ENCODE assay signal across 9 mouse cellular contexts in genomic region chr17:17375581-17375980, GRCm38 (mm10). TPM values are rescaled to one million over a fixed set of nuclear protein-coding genes. Genes with fewer than 3 reads are reported as not detected.
DNase-seq lines count a peak whose midpoint lies in the region; ATAC-seq lines count a peak whose summit lies in the region.
"Had no signal": no experiment of that assay in that cellular context is flagged by ENCODE, and none has a peak within 500 bp of the region (broad histone marks: within the 10 kb centered on the region; RNA-seq: fewer than 3 reads in every experiment).

No protein-coding gene starts in this region.

- H3K9ac ChIP-seq in kidney, embryonic 16.5 days (replicated peaks; ENCODE audit: low read length): 0 out of 2 replicates have a peak overlapping the region, but pooled peaks have one; percentile 86
- peak overlapping the region; percentile 78 for H3K9ac ChIP-seq in embryonic facial prominence, embryonic 14.5 days (ENCODE audit: low read depth, low read length)
- H3K9ac ChIP-seq in limb, embryonic 11.5 days (ENCODE audit: low read length): no peak overlapping the region
- H3K9ac ChIP-seq in neural tube, embryonic 13.5 days: no peak overlapping the region

- no peaks in the 10 kb centered on the region for H3K27me3 ChIP-seq in kidney, embryonic 16.5 days (ENCODE audit: insufficient read depth, low read length)
- no peaks in the 10 kb centered on the region for H3K27me3 ChIP-seq in embryonic facial prominence, embryonic 14.5 days (replicated peaks; ENCODE audit: control insufficient read depth, insufficient read depth, low read length)
- H3K27me3 ChIP-seq in limb, embryonic 11.5 days (ENCODE audit: control insufficient read depth, insufficient read depth, low read length): no peaks in the 10 kb centered on the region
- no peaks in the 10 kb centered on the region for H3K27me3 ChIP-seq in neural tube, embryonic 13.5 days

- peaks cover 15% of the 10 kb centered on the region for H3K36me3 ChIP-seq in kidney, embryonic 16.5 days (ENCODE audit: insufficient read depth, low read length)
- peaks cover 20% of the 10 kb centered on the region for H3K36me3 ChIP-seq in embryonic facial prominence, embryonic 14.5 days (ENCODE audit: control insufficient read depth, insufficient read depth, low read length)
- no peaks in the 10 kb centered on the region; the same call in 1 of the 2 replicates for H3K36me3 ChIP-seq in limb, embryonic 11.5 days (ENCODE audit: control insufficient read depth, insufficient read depth, low read length)
- H3K36me3 ChIP-seq in neural tube, embryonic 13.5 days: peaks cover 20% of the 10 kb centered on the region

- no peaks in the 10 kb centered on the region for H3K9me3 ChIP-seq in kidney, embryonic 16.5 days (ENCODE audit: low read length)
- no peaks in the 10 kb centered on the region for H3K9me3 ChIP-seq in embryonic facial prominence, embryonic 14.5 days (ENCODE audit: control insufficient read depth, low read length)
- no peaks in the 10 kb centered on the region for H3K9me3 ChIP-seq in limb, embryonic 11.5 days (ENCODE audit: control insufficient read depth, low read length)
- no peaks in the 10 kb centered on the region for H3K9me3 ChIP-seq in neural tube, embryonic 13.5 days

- DNase-seq in kidney, adult 8-10 months: no peak
- no peak for DNase-seq in embryonic facial prominence, embryonic 14.5 days (ENCODE audit: low spot score)
- DNase-seq in limb, embryonic 11.5 days (ENCODE audit: low spot score): no peak
- no peak for DNase-seq in layer of hippocampus, postnatal 36 days
- no peak for DNase-seq in layer of hippocampus, adult 9-11 months
- DNase-seq in right cerebral cortex, postnatal 14 days: no peak
- DNase-seq: gastrocnemius, postnatal 10 days had no signal

- peaks cover 12% of the 10 kb centered on the region for H3K4me1 ChIP-seq in kidney, embryonic 16.5 days (ENCODE audit: insufficient read depth, low read length)
- H3K4me1 ChIP-seq in embryonic facial prominence, embryonic 14.5 days (ENCODE audit: control insufficient read depth, insufficient read depth, low read length): peaks cover 4% of the 10 kb centered on the region
- H3K4me1 ChIP-seq in limb, embryonic 11.5 days (ENCODE audit: control insufficient read depth, insufficient read depth, low read length): no peaks in the 10 kb centered on the region
- H3K4me1 ChIP-seq in neural tube, embryonic 13.5 days (replicated peaks): peaks cover 18% of the 10 kb centered on the region

- no peak overlapping the region for H3K27ac ChIP-seq in kidney, embryonic 16.5 days (ENCODE audit: low read length)
- no peak overlapping the region for H3K27ac ChIP-seq in embryonic facial prominence, embryonic 14.5 days (replicated peaks; ENCODE audit: low read depth, low read length)
- H3K27ac ChIP-seq in limb, embryonic 11.5 days (replicated peaks; ENCODE audit: low read depth, low read length): no peak overlapping the region
- H3K27ac ChIP-seq in neural tube, embryonic 13.5 days (replicated peaks): no peak overlapping the region

- WGBS in kidney, embryonic 16.5 days: 81% methylated on average over 3 of the region's 3 CpGs
- WGBS in embryonic facial prominence, embryonic 14.5 days: 77% methylated on average over 3 of the region's 3 CpGs
- 91% methylated on average over 3 of the region's 3 CpGs for WGBS in limb, embryonic 11.5 days
- 90% methylated on average over 3 of the region's 3 CpGs for WGBS in neural tube, embryonic 13.5 days

- ATAC-seq in kidney, embryonic 16.5 days (ENCODE audit: low FRiP score, low TSS enrichment): no peak
- ATAC-seq in embryonic facial prominence, embryonic 14.5 days (ENCODE audit: low read depth): no peak
- ATAC-seq in limb, embryonic 11.5 days (ENCODE audit: insufficient number of reproducible peaks, low FRiP score, low TSS enrichment, low read depth): no peak
- no peak for ATAC-seq in neural tube, embryonic 13.5 days (ENCODE audit: low read depth)

- peak overlapping the region; percentile 77 for H3K4me3 ChIP-seq in kidney, embryonic 16.5 days (ENCODE audit: low read length)
- peak overlapping the region; percentile 69 for H3K4me3 ChIP-seq in embryonic facial prominence, embryonic 14.5 days (ENCODE audit: low read depth, low read length)
- H3K4me3 ChIP-seq in limb, embryonic 11.5 days (ENCODE audit: low read depth, low read length): peak overlapping the region; percentile 45; the same call in 1 of the 2 replicates
- H3K4me3 ChIP-seq in neural tube, embryonic 13.5 days: peak overlapping the region; percentile 62; the same call in 1 of the 2 replicates

- H3K4me2 ChIP-seq in kidney, embryonic 16.5 days (replicated peaks; ENCODE audit: low read depth, low read length): peak overlapping the region; percentile 83
- H3K4me2 ChIP-seq in embryonic facial prominence, embryonic 14.5 days (ENCODE audit: low read depth, low read length): peak overlapping the region; percentile 82
- peak overlapping the region; percentile 56; the same call in 1 of the 2 replicates for H3K4me2 ChIP-seq in limb, embryonic 11.5 days (ENCODE audit: low read depth, severe bottlenecking)
- H3K4me2 ChIP-seq in neural tube, embryonic 13.5 days: peak overlapping the region; percentile 72

RNA-seq across cellular contexts. Expression of gene Riok2, which starts 1.5 kb away (rescaled TPM):
- 30.0 and 33.3 TPM in 2 replicates for polyA plus RNA-seq in kidney, embryonic 16.5 days (2015; fragmentation: Nextera tagmentation; extraction: Ambion mirVana)
- polyA plus RNA-seq in embryonic facial prominence, embryonic 14.5 days (2014; fragmentation: Nextera tagmentation; extraction: Ambion mirVana): 26.0 and 26.5 TPM in 2 replicates
- polyA plus RNA-seq in limb, embryonic 11.5 days (2014; fragmentation: Nextera tagmentation; extraction: Ambion mirVana): 33.7 and 33.9 TPM in 2 replicates
- polyA plus RNA-seq in neural tube, embryonic 13.5 days (2015; fragmentation: Nextera tagmentation; extraction: Ambion mirVana): 24.9 and 27.9 TPM in 2 replicates
- 10 to 100 TPM; 18.8 to 20.1 TPM for total RNA-seq in layer of hippocampus, postnatal 36 days (2021)

RNA-seq across cellular contexts. Expression of gene Lix1, which starts 26.9 kb away (rescaled TPM):
- 4.1 and 4.8 TPM in 2 replicates for polyA plus RNA-seq in kidney, embryonic 16.5 days (2015; fragmentation: Nextera tagmentation; extraction: Ambion mirVana)
- 9.3 and 11.8 TPM in 2 replicates for polyA plus RNA-seq in embryonic facial prominence, embryonic 14.5 days (2014; fragmentation: Nextera tagmentation; extraction: Ambion mirVana)
- 98.9 and 104 TPM in 2 replicates for polyA plus RNA-seq in limb, embryonic 11.5 days (2014; fragmentation: Nextera tagmentation; extraction: Ambion mirVana)
- 26.0 and 32.7 TPM in 2 replicates for polyA plus RNA-seq in neural tube, embryonic 13.5 days (2015; fragmentation: Nextera tagmentation; extraction: Ambion mirVana)
- 10 to 100 TPM; 77.1 to 81.8 TPM for total RNA-seq in layer of hippocampus, postnatal 36 days (2021)

Comparison
In these comparisons a context has a peak if more than half of its experiments do, and no peak if none do; other contexts are left out.
1. H3K9ac ChIP-seq: peak in kidney, embryonic 16.5 days (single experiment) and embryonic facial prominence, embryonic 14.5 days (single experiment); none in limb, embryonic 11.5 days (single experiment) and neural tube, embryonic 13.5 days (single experiment).
2. Peak in every context shown above with its lines, with median percentiles within 50 percentile points of each other: H3K4me2 ChIP-seq and H3K4me3 ChIP-seq.